Mouse (Mus musculus) left cerebral cortex, postnatal 25 days (tissue): ENCODE measurements around the gene 1110059E24Rik. TPM values are rescaled to one million over a fixed set of nuclear protein-coding genes. Genes with fewer than 3 reads are reported as not detected.

ENCODE experiments used
- DNase-seq, 2 experiments: peaks; one replicate each; pipeline ENCODE4 v3.0.0; 2022; ENCODE audit warnings: low spot score in 2 of 2, mixed read lengths in 1 of 2
- intact Hi-C: fragments of 180-260 bp; cut with DNase I; formaldehyde crosslinking; loops from one replicate; pipeline ENCODE4 v1.15.1; 2025
- total RNA-seq, 2 experiments: library from RNA; stranded (reverse); gene quantifications; 2 replicates each; pipeline ENCODE4 v1.2.3; 2021

1110059E24Rik gene
- 10 to 100 TPM; 21.6 to 25.3 TPM for total RNA-seq

GRCm38 (mm10) chr19:21652285-21653171 lies at the start of gene 1110059E24Rik:
Gene 1110059E24Rik (minus strand): TSS chr19:21652976.
- intact Hi-C loops: loop anchor here (2.0 to 5.0 kb wide), 3 partner anchors 82 to 280 kb away; no protein-coding TSS in a partner anchor
- peak; percentile 95 to 98 for DNase-seq

- intact Hi-C loops: no loop called here
These were observed 28.2 kb upstream of the 1110059E24Rik start for GRCm38 (mm10) chr19:21680986-21681385.

GRCm38 (mm10) chr19:21680091-21680490 lies 27.3 kb upstream of the 1110059E24Rik start:
- no peak for DNase-seq

More at GRCm38 (mm10) chr19:21680986-21681385, 28.2 kb upstream of the 1110059E24Rik start:
- no peak for DNase-seq

GRCm38 (mm10) chr19:21674354-21675096 lies 21.7 kb upstream of the 1110059E24Rik start:
- intact Hi-C loops: no loop called here
- DNase-seq: no peak

More at GRCm38 (mm10) chr19:21680091-21680490, 27.3 kb upstream of the 1110059E24Rik start:
- intact Hi-C loops: no loop called here

GRCm38 (mm10) chr19:21669650-21670049 lies 16.9 kb upstream of the 1110059E24Rik start:
- DNase-seq: no peak
- intact Hi-C loops: no loop called here

- DNase-seq: no peak
- intact Hi-C loops: no loop called here
These were observed 11.1 kb upstream of the 1110059E24Rik start for GRCm38 (mm10) chr19:21663756-21664456.

- intact Hi-C loops: no loop called here
- DNase-seq: no peak
These were observed 8.0 kb upstream of the 1110059E24Rik start for GRCm38 (mm10) chr19:21660734-21661133.

- DNase-seq: no peak
- intact Hi-C loops: loop anchor here (5.0 kb wide), 1 partner anchor 282 kb away; no protein-coding TSS in a partner anchor
These were observed 2.0 kb upstream of the 1110059E24Rik start for GRCm38 (mm10) chr19:21654788-21655187.

- intact Hi-C loops: loop anchor here (2.0 to 5.0 kb wide), 3 partner anchors 83 to 281 kb away; no protein-coding TSS in a partner anchor
- DNase-seq: peak; percentile 24 to 50
These were observed 601 bp upstream of the 1110059E24Rik start, which contains the start of gene Abhd17b for GRCm38 (mm10) chr19:21653172-21653981. Gene Abhd17b (plus strand): TSS chr19:21653185.

- DNase-seq: no peak
- intact Hi-C loops: loop anchor here (2.0 to 5.0 kb wide), 3 partner anchors 81 to 279 kb away; no protein-coding TSS in a partner anchor
These were observed 1.1 kb downstream of the 1110059E24Rik start for GRCm38 (mm10) chr19:21651664-21652063.

GRCm38 (mm10) chr19:21646142-21646541 lies 6.6 kb downstream of the 1110059E24Rik start:
- DNase-seq: no peak
- intact Hi-C loops: no loop called here

- intact Hi-C loops: no loop called here
- no peak for DNase-seq
These were observed 7.5 kb downstream of the 1110059E24Rik start for GRCm38 (mm10) chr19:21645301-21645700.

GRCm38 (mm10) chr19:21643935-21644334 lies 8.8 kb downstream of the 1110059E24Rik start:
- no peak for DNase-seq
- intact Hi-C loops: no loop called here

GRCm38 (mm10) chr19:21637672-21638071 lies 15.1 kb downstream of the 1110059E24Rik start:
- intact Hi-C loops: no loop called here
- DNase-seq: no peak

GRCm38 (mm10) chr19:21636907-21637306 lies 15.9 kb downstream of the 1110059E24Rik start:
- DNase-seq: no peak
- intact Hi-C loops: no loop called here

GRCm38 (mm10) chr19:21635406-21635805 lies 17.4 kb downstream of the 1110059E24Rik start:
- intact Hi-C loops: no loop called here
- no peak for DNase-seq

GRCm38 (mm10) chr19:21630656-21631331 lies 22.0 kb downstream of the 1110059E24Rik start:
- intact Hi-C loops: no loop called here
- DNase-seq: no peak

GRCm38 (mm10) chr19:21629501-21629900 lies 23.3 kb downstream of the 1110059E24Rik start:
- intact Hi-C loops: no loop called here
- DNase-seq: peak in 1 of 2 experiments; percentile 17
